Mouse (Mus musculus) stomach, postnatal 0 days (tissue): ENCODE measurements around the gene Treh.

Experiments
- CTCF ChIP-seq: IDR thresholded peaks from 2 replicates; pipeline ENCODE4 v1.5.1; 2016; ENCODE audit warnings: antibody characterized with exemption, low read depth, mild to moderate bottlenecking, moderate library complexity
- EP300 ChIP-seq: optimal IDR thresholded peaks from 2 replicates; pipeline ENCODE3; 2016; ENCODE audit warnings: antibody characterized with exemption

- no peak for TF ChIP-seq CTCF
- TF ChIP-seq EP300 = no peak
Observed at GRCm38 (mm10) chr9:44724665-44725064, 51.6 kb downstream of the Treh start.
